Mouse (Mus musculus) adrenal gland, adult 18-20 months (tissue): ENCODE data around the gene Zfp148. TPM values are rescaled to one million over a fixed set of nuclear protein-coding genes. Genes with fewer than 3 reads are reported as not detected.

Source experiments
- DNase-seq, 2 experiments: peaks; one replicate each; pipeline ENCODE4 v3.0.0; 2021 to 2022; ENCODE audit warnings: low spot score in 2 of 2
- long read RNA-seq, 2 experiments: library from polyadenylated mRNA; stranded (forward); transcript quantifications; one replicate each; pipeline ENCODE4 v2.0.0; 2021
- total RNA-seq, 2 experiments: library from RNA; stranded (reverse); gene quantifications; 1 replicate in 1 of 2; 2 replicates in 1 of 2; pipeline ENCODE4 v1.2.3; 2021

Gene Zfp148
- 10 to 100 TPM; 59.5 to 65.1 TPM for total RNA-seq
- long read RNA-seq, experiment 1, full-length matches to known transcripts = 15 of 28 reads
- long read RNA-seq, experiment 1, partial matches to known transcripts = 3 of 28 reads
- long read RNA-seq, experiment 1, other reads (novel, unspliced or antisense) = 10 of 28 reads
- long read RNA-seq, experiment 2, full-length matches to known transcripts = 46 of 66 reads
- long read RNA-seq, experiment 2, partial matches to known transcripts = 7 of 66 reads
- long read RNA-seq, experiment 2, other reads (novel, unspliced or antisense) = 13 of 66 reads

- peak; percentile 91 to 94 for DNase-seq
Measured at GRCm38 (mm10) chr16:33379944-33380881, at the start of gene Zfp148. Zfp148 (plus strand) TSS chr16:33380836.

- DNase-seq = no peak
Measured at GRCm38 (mm10) chr16:33333015-33333414, 47.6 kb upstream of the Zfp148 start.

DNA sequence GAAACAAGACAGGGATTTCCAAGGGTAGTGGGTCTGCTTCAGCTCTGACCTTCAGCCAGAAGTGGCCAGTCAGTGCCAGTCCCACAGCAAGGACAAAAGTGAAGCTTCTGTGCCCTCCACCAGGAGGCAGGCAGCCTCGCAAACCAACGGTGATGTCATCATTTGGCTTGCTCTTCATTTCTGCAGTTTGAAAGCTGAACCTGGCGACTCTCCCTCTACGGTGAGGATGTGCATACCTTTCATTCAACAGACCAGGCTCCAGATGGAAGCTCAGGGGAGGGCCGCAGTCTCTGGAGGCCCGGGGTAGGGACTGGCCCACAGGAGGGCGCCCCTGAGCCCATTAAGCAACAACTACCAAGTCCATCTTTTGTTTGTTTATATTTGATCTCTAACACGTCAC, 43.5 kb upstream of the Zfp148 start:
- DNase-seq = peak; percentile 58 to 62

GRCm38 (mm10) chr16:33337681-33338080, 43.0 kb upstream of the Zfp148 start:
- DNase-seq = no peak

DNA sequence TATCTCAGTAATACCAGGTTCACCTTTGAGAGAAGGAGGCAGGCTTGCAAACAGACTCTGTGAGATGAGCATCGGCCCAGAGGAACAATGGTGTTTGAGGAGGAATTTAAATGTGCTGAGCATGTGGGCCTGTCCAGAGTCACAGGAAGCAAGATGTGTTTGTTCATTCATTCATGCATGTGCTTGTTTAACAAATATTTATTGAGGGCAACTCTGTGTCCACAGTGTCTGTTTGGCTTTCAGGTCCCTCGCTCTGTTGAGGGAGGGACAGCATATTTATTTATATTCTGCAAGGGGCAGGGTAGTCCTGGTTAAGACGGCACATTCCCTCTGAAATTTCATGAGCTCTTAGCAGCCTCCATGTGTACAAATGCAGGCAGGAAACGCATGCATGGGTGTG, 42.1 kb upstream of the Zfp148 start:
- DNase-seq = no peak

GRCm38 (mm10) chr16:33339476-33339875, 41.2 kb upstream of the Zfp148 start:
- no peak for DNase-seq

GRCm38 (mm10) chr16:33342356-33342755, 38.3 kb upstream of the Zfp148 start:
- no peak for DNase-seq

DNA sequence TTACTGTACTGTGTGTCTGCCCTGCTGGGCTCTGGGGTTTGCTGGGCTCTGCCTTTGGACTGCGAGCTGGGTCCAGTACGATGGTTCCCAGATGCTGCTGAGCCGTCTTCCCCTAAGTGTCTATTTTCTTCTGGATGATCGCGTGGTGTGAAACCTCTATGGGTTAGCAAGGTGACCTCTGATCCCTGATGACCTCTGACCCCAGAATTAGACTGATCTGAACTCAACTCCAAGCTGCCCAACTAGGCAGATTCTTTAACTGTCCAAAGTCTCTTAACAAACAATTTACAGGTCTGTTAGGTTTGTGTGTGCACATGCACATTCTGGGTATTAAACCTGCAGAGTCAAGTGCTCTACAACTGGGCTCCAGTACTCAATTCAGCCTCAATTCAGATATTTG, 37.5 kb upstream of the Zfp148 start:
- DNase-seq = no peak

- DNase-seq = no peak
Measured at GRCm38 (mm10) chr16:33343601-33344000, 37.0 kb upstream of the Zfp148 start.

- DNase-seq = peak; percentile 15 to 22
Measured at GRCm38 (mm10) chr16:33344379-33344778, 36.3 kb upstream of the Zfp148 start.

DNA sequence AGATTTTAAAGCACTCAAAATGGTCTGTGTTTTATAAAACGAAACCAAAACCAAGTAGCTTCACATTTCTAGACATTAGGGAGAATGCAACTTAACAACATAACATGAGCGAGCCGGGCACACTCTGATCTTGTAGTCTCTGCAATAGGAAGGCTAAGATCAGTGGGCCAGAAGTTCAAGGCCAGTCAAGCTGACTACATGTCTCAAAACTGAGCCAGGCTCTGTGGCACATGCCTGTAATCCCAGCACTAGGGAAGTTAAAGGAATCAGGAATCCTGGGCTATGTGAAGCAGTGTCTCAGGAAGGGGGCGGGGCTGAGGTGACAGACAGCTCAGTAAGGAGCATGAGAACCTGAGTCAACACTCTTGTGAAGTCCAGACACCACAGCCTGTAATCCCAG, 35.8 kb upstream of the Zfp148 start:
- DNase-seq = peak; percentile 13 to 28

DNA sequence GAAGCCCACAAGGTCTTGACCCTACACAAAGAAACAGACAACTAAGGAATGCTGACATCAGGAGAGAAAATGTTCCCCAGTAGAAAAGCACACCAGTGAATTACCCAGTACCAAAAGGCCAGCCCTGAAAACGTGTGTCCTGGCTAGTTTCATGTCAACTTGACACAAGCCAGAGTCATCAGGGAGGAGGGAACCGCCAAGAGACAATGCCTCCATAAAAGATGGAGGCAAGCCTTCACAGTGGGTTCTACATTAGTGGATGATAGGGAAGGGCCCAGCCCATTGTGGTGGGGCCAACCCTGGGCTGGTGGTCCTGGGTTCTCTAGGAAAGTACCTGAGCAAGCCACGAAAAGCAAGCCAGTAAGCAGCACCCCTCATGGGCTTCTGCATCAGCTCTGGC, 34.3 kb upstream of the Zfp148 start:
- DNase-seq = no peak

- no peak for DNase-seq
Measured at GRCm38 (mm10) chr16:33347134-33347533, 33.5 kb upstream of the Zfp148 start.

DNA sequence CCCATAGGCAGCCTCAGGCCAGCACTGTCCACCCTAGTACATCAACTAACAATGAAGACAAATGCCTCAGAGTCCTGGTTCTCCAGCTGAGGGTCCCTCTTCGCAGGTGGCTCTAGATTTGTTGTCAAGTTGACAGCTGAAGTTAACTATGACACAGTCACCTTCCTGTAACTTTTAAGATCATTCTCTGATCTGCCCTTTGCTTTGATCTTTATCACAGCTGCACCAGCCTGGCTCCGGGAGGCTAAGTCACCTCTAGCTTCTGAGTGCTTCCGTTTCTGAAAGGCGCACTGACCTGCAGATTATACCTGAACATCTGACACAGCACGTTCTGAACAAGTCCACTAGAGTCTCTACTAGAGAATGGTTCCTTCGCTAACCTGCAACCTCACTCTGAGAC, 22.8 kb upstream of the Zfp148 start:
- DNase-seq = no peak

- no peak for DNase-seq
Measured at GRCm38 (mm10) chr16:33365772-33366171, 14.9 kb upstream of the Zfp148 start.

- DNase-seq = no peak
Measured at GRCm38 (mm10) chr16:33368632-33369031, 12.0 kb upstream of the Zfp148 start.

- no peak for DNase-seq
Measured at GRCm38 (mm10) chr16:33370836-33371235, 9.8 kb upstream of the Zfp148 start.

DNA sequence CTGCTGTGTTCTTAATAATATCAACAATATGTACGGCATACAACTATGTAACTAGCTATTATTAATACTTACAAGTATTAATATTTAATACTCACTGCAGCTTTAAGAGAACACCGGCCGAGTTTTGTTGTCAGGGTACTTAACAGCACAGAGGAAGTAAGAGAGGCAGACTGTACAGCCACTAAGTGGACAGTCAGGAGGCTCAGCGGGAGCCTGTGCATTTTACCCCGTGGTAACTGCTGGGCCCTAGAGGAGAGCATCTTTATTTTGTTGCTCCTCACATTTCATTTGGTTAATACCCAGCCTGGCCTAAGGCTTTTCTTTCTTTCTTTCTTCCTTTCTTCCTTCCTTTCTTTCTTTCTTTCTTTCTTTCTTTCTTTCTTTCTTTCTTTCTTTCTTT, 8.0 kb upstream of the Zfp148 start:
- no peak for DNase-seq

- DNase-seq = no peak
Measured at GRCm38 (mm10) chr16:33373326-33373725, 7.3 kb upstream of the Zfp148 start.

DNA sequence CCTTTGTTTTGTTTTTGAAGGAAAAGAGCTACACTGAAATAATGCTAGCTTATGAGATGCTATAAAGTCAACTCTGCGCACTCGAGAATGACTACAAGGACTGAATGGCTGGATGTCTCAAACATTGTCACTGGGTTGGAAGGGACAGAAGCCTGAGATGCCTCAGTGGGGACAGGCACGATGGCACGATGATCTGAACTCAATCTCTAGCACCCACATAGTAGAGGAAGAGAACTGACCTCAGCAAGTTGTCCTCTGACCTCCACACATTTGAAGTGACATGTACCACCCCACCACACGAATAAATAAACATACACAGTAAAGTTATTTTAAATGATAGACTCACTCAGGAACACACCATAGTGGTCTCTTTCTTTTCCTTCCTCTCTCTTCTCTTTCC, 4.4 kb upstream of the Zfp148 start:
- DNase-seq = no peak

DNA sequence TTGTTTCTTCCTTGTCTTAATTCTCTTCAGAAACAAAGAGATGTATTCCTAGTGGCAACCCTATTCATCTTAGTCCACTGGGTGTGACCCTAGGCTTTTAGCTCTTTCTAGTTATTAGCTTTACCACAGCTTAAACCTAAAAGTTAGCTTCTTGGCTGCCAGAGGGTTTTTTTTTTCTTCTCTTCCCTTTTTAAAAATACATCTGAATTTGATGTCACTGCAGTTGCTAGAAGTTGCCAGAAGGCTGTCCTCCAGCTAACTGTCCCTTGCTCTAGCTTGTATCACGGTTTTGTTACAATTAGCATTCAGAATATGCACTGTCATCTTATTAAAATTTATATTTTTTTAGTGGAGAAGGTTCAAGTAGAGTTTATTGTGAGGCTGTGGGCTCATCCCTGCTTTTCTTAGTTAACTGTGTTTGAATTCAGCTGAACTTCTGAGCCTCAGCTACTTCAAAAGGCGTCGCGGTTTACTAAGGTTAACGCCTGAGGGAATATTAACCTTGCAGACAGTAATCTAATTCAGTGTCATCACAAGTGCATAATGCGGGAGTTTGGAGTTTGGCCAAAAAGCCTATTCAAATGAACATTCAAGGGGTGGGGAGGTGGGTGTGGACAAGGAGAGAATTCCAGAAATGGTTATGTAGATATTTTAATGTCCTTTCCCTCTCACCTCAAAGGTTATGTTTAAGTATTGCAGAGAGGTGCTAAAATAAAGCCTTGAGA, 1.3 kb upstream of the Zfp148 start:
- DNase-seq = no peak
